Mouse (Mus musculus) embryo, embryonic 11.5 days (tissue): ENCODE results near the gene Ajap1.

ENCODE experiments used
- DNase-seq: peaks from one replicate; pipeline ENCODE4 v3.0.0-alpha.2; 2012; ENCODE audit warnings: low read depth, low spot score

Ajap1 gene

GRCm38 (mm10) chr4:153357539-153358242 lies 124.9 kb downstream of the Ajap1 start:
- DNase-seq: peak; percentile 67

DNA sequence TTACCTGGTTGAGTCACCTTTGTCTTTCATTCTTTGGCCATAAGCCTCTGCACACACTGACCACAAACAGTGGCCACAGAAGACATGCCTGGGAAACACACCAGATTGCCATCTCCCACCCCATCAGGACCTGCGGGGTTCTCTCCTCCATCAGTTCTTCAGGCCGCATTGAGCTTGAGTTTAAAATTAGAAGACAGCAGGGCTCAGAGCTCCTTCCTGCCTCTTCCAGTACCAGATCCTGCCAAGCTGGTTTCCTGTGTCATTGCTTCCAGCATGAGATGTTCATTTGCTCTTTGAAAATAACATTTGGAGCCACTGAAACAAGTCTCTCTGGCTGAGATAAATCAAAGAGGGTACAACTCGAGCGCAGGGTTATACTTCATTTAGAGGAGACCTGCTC lies 126.4 kb downstream of the Ajap1 start:
- no peak for DNase-seq

GRCm38 (mm10) chr4:153344999-153345398 lies 137.6 kb downstream of the Ajap1 start:
- DNase-seq: no peak

DNA sequence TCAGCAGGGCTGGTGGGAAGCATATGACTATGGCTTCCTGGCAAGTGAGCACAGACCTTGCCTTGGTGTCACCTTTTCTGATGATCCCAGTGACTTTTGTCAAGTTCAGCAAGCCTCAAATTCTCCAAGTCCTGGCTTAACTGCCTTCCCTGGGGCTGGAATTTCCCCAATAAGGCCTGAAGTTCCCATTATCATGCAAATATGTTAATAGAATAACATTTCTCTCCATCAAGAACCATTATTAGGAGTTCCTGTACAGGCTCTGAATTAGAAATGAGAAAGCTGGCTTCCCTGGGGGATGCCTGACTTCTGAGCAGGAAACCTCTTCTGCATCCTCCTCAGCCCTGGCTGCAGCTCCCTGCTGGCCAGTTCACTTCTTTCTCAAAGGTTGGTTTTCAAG lies 141.7 kb downstream of the Ajap1 start:
- DNase-seq: no peak

DNA sequence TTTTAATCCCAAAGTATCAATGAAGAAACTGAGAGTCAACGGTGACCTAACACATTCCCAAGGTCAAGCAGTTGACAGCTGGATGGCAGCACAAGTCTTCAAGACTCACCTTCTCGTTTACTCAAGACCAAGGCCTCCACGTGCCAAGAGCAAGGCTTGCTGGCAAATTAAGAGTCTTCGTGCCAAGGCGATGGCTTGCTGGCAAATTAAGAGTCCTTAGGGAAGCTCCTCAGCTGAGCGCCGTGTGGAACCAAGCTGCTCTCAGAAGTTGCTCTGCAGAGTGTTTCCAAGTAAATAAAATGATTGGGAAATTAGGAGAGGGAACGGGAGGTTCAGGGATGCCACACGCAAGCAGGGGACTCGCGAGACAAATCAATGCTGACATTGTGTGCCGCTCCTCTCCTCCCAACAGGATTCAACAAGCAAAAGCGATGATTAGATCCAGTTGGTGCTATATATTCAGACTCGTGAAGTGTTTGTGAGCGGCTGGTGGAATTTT lies 147.3 kb downstream of the Ajap1 start:
- DNase-seq: no peak

- DNase-seq: no peak
Measured at GRCm38 (mm10) chr4:153327809-153328208, 154.8 kb downstream of the Ajap1 start.
